Mouse (Mus musculus) forebrain, embryonic 16.5 days (tissue): ENCODE results near the gene Clip1. TPM values are rescaled to one million over a fixed set of nuclear protein-coding genes. Genes with fewer than 3 reads are reported as not detected.

Experiments
- ATAC-seq: fragments of 200-750 bp; cut with Nextera tagmentation; 2 replicates; pipeline ENCODE4 v1.8.0; 2017; ENCODE audit warnings: mild to moderate bottlenecking, moderate library complexity
- H3K27ac ChIP-seq: fragments of 300-500 bp; sonication (generic); 2 replicates; pipeline ENCODE4 v1.5.1; 2014; ENCODE audit warnings: low read length, control low read depth
- H3K27me3 ChIP-seq: fragments of 300-500 bp; sonication (generic); replicated peaks from 2 replicates; pipeline ENCODE4 v1.6.1; 2014; ENCODE audit warnings: low read length; ENCODE audit not compliant: control insufficient read depth, insufficient read depth
- H3K36me3 ChIP-seq: fragments of 300-500 bp; sonication (generic); 2 replicates; pipeline ENCODE4 v1.6.1; 2014; ENCODE audit not compliant: control insufficient read depth, insufficient read depth
- H3K4me1 ChIP-seq: fragments of 300-500 bp; sonication (generic); replicated peaks from 2 replicates; pipeline ENCODE4 v1.6.1; 2014; ENCODE audit warnings: low read length; ENCODE audit not compliant: control insufficient read depth, insufficient read depth
- H3K4me2 ChIP-seq: fragments of 300-500 bp; sonication (generic); 2 replicates; pipeline ENCODE4 v1.6.1; 2014; ENCODE audit warnings: mild to moderate bottlenecking, low read length, control low read depth
- H3K4me3 ChIP-seq: fragments of 300-500 bp; sonication (generic); replicated peaks from 2 replicates; pipeline ENCODE4 v1.5.1; 2014; ENCODE audit warnings: mild to moderate bottlenecking, low read length, control low read depth
- H3K9ac ChIP-seq: fragments of 300-500 bp; sonication (generic); replicated peaks from 2 replicates; pipeline ENCODE4 v1.6.1; 2014; ENCODE audit warnings: low read depth, low read length, control low read depth
- H3K9me3 ChIP-seq: fragments of 300-500 bp; sonication (generic); 2 replicates; pipeline ENCODE4 v1.6.1; 2016; ENCODE audit warnings: low read length; ENCODE audit not compliant: control insufficient read depth
- WGBS: fragments of 180-500 bp; shearing (Covaris S2); extraction: QIAGEN DNeasy Blood & Tissue Kit; methylation state at CpG from one replicate; pipeline ENCODE4 v1.1.7; 2014; 5-methylcytosine and 5-hydroxymethylcytosine counted together
- polyA plus RNA-seq: library from polyadenylated mRNA; unstranded; fragments of >200 nt; fragmentation: Nextera tagmentation; extraction: Ambion mirVana; gene quantifications from 2 replicates; pipeline ENCODE4 v1.2.1, GENCODE M21; 2015

Gene Clip1
- polyA plus RNA-seq, 1 experiment from 2014 or later = 93.0 TPM

DNA sequence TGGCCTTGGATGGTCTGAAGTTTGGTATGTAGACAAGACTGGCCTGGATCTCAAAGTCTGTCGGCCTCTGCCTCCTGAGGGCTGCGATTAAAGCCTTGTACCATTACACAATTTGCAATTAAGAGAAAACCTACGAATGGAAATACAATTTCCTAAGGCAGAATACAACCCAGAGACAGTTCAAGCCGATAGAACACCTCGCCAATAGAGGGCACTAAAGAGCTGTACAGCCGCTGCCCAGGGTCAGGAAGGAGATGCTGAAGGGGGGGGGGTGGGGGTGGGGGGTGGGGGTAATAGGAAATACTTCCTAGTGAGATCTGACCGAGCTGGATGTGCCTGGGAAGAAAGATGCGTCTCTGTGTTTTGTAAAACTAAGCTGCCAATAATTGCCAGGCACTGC is 57.8 kb downstream of the Clip1 start:
- H3K9ac ChIP-seq = no peak overlapping the region
- H3K27ac ChIP-seq = no peak overlapping the region
- no peak overlapping the region for H3K4me2 ChIP-seq
- peaks cover 21% of the 10 kb centered on the region for H3K36me3 ChIP-seq
- no peaks in the 10 kb centered on the region for H3K9me3 ChIP-seq
- 35% methylated on average over 7 of the region's 8 CpGs for WGBS
- ATAC-seq = no peak
- no peak overlapping the region for H3K4me3 ChIP-seq
- no peaks in the 10 kb centered on the region for H3K4me1 ChIP-seq
- H3K27me3 ChIP-seq = no peaks in the 10 kb centered on the region

DNA sequence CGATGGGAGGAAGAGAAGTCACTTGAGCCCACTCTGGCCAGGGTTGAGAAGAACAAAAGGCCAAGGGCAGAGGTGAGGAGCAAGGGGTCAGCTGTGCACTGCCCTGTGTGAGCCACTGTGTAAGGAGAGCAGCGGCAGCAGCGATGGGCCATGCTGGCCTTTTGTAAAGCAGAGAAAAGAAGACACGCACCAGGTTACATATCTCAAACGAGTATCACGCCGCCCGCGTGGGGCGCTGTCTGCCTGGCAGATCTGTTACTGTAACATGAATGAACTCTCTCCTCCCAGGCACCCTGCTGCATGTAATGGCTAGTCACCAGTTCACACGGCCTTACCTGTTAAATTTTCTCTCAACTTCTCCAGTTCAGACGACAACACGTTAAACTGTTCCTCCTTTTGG is 62.0 kb downstream of the Clip1 start:
- H3K9ac ChIP-seq = no peak overlapping the region
- 81% methylated on average over 13 of the region's 13 CpGs for WGBS
- peaks cover 25% of the 10 kb centered on the region for H3K36me3 ChIP-seq
- no peaks in the 10 kb centered on the region for H3K9me3 ChIP-seq
- H3K4me3 ChIP-seq = no peak overlapping the region
- no peak overlapping the region for H3K4me2 ChIP-seq
- H3K4me1 ChIP-seq = no peaks in the 10 kb centered on the region
- ATAC-seq = no peak
- no peak overlapping the region for H3K27ac ChIP-seq
- H3K27me3 ChIP-seq = no peaks in the 10 kb centered on the region

DNA sequence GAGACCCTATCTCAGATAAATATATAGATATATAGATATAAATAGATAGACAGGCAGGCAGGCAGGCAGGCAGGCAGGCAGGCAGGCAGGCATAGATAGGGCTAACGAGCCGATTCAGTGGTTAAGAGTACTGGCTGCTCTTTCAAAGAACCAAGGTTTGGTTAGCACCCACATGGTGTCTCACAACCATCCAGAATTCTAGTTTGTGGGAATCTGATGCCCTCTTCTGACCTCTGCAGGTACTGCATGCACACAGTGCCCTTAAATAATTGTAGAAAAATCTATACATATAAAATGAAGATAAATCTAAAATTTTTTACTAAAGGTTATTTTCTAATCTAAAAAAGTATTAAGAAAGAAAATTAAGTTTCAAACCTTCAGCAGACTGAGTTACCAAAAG is 65.9 kb downstream of the Clip1 start:
- no peaks in the 10 kb centered on the region for H3K4me1 ChIP-seq
- no peaks in the 10 kb centered on the region for H3K9me3 ChIP-seq
- H3K27ac ChIP-seq = no peak overlapping the region
- H3K9ac ChIP-seq = no peak overlapping the region
- no peak overlapping the region for H3K4me2 ChIP-seq
- no peak overlapping the region for H3K4me3 ChIP-seq
- H3K27me3 ChIP-seq = no peaks in the 10 kb centered on the region
- no peak for ATAC-seq
- H3K36me3 ChIP-seq = peaks cover 40% of the 10 kb centered on the region
- 60% methylated on average over 2 of the region's 2 CpGs for WGBS

DNA sequence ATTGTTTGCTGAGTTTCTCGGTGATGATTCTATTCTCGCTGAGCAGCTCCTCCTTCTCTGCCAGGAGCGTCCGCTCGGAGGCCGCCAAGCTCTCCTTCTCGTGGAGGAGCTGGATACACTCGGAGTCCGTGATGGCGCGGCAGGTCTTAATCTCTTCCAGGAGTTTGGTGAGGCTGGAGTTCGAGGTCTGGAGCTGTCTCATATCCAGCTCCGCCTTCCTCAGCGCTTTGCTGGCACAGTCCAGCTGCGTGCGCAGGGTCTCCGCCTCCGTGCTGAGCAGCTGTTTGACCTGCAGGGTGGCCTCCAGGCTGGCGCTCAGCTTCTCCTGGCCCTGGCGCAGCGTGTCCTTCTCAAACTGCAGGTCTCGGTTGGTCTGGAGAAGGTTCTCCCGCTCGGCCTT is 70.2 kb downstream of the Clip1 start:
- H3K4me1 ChIP-seq = no peaks in the 10 kb centered on the region
- no peaks in the 10 kb centered on the region for H3K9me3 ChIP-seq
- no peak overlapping the region for H3K9ac ChIP-seq
- no peaks in the 10 kb centered on the region for H3K27me3 ChIP-seq
- H3K4me3 ChIP-seq = no peak overlapping the region
- no peak overlapping the region for H3K4me2 ChIP-seq
- WGBS = 91% methylated on average over 24 of the region's 24 CpGs
- H3K27ac ChIP-seq = no peak overlapping the region
- no peak for ATAC-seq
- H3K36me3 ChIP-seq = peaks cover 35% of the 10 kb centered on the region

DNA sequence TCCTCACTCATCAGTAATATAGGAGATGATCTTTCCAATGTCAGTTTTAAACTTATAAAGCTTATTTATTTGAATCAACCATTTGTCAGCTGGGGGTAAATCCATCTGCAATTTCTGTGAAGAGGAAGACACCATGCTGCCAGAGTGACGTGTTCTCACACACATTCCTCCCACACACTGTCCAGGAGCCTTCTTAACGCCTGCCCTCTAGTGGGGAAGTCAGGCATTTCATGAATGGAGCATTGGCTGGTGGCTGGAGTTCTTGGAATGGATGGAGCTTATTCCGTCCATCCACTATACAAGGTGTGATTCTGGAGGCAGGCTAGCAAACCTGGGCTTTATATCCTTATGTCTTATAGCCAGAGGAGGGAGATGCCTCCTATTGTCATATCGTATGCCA is 74.6 kb downstream of the Clip1 start:
- H3K4me2 ChIP-seq = no peak overlapping the region
- H3K27ac ChIP-seq = no peak overlapping the region
- peaks cover 34% of the 10 kb centered on the region for H3K36me3 ChIP-seq
- no peaks in the 10 kb centered on the region for H3K9me3 ChIP-seq
- H3K4me3 ChIP-seq = no peak overlapping the region
- no peaks in the 10 kb centered on the region for H3K4me1 ChIP-seq
- H3K9ac ChIP-seq = no peak overlapping the region
- no peaks in the 10 kb centered on the region for H3K27me3 ChIP-seq
- ATAC-seq = peak; percentile 58; the same call in 1 of the 2 replicates
- 27% methylated on average over 4 of the region's 4 CpGs for WGBS

DNA sequence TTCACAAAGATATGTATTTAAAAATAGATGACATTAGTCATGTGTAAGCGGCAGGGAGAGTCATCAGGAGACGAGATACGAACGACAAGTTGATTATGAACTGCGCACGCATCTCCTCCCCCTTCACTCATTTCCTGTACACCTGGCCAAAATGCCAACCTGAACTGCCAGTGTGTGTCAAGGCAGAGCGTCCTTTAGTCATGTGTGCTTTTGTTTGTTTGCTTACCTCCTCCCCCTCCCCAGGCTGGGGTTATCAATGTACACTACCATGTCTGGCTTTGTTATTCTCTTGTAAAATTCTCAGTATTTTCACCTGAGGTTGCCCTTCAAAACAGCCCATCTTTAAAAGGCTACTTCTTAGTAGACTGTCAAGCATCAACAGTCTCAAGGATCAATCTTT is 75.0 kb downstream of the Clip1 start:
- peaks cover 29% of the 10 kb centered on the region for H3K36me3 ChIP-seq
- no peak for ATAC-seq
- 95% methylated on average over 7 of the region's 7 CpGs for WGBS

DNA sequence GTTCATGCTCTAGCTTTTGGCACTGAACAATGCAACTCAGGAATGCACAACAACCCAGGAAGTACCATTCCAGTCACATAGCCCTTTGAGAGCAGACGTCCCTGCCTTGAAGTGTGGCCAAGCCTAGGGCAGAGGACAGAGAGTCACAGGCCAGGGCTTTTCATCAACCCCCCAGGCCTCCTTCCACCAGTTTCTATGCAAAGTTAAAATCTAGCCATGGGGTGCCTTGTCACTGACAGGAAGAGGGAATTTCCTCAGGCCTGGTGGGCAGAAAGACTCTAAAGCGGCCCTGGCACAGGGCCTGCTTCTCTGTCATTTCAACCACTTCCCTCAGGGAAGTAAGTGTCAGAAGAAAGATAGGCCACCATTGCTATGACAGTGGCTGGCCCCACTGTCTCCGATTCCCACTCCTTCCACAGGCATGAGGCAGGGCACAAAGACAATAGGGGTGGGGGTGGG is 77.2 kb downstream of the Clip1 start:
- whole genome bisulfite sequencing = 62% methylated on average over 3 of the region's 3 CpGs
- H3K4me3 ChIP-seq = no peak overlapping the region
- H3K27ac ChIP-seq = no peak overlapping the region
- no peaks in the 10 kb centered on the region for H3K4me1 ChIP-seq
- no peaks in the 10 kb centered on the region for H3K9me3 ChIP-seq
- H3K9ac ChIP-seq = no peak overlapping the region
- no peak overlapping the region for H3K4me2 ChIP-seq
- no peak for ATAC-seq
- H3K36me3 ChIP-seq = peaks cover 32% of the 10 kb centered on the region
- no peaks in the 10 kb centered on the region for H3K27me3 ChIP-seq

More for the DNA sequence above, 75.0 kb downstream of the Clip1 start:
- no peak overlapping the region for H3K27ac ChIP-seq
- H3K4me3 ChIP-seq = no peak overlapping the region
- H3K4me1 ChIP-seq = no peaks in the 10 kb centered on the region
- H3K27me3 ChIP-seq = no peaks in the 10 kb centered on the region
- no peaks in the 10 kb centered on the region for H3K9me3 ChIP-seq
- no peak overlapping the region for H3K4me2 ChIP-seq
- H3K9ac ChIP-seq = no peak overlapping the region

DNA sequence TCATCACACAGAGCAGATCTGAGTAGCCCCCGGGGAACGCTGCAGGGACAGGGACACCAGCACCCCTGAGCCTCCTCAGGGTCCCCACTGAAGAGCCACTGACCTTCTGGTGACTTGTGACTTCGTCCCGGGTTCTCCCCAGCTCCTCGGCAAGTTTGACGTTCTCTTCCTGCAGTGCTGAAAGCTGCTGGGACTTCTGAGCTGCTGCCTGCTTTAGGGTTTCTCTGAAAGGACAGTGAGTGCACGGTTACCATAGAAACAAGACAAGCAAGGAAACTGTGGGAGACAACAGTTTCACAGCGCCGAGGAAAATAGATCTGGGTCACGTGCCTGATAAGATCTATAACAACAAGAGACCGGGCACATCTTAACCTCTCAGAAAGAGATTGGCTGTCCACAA is 80.9 kb downstream of the Clip1 start:
- peak; percentile 28; the same call in 1 of the 2 replicates for ATAC-seq
- Histone ChIP-seq H3K4me1 (no peaks in the 10 kb centered on the region), H3K27me3 (no peaks in the 10 kb centered on the region), H3K27ac (no peak overlapping the region), H3K36me3 (peaks cover 25% of the 10 kb centered on the region), H3K4me2 (no peak overlapping the region), H3K9ac (no peak overlapping the region), H3K4me3 (no peak overlapping the region), H3K9me3 (no peaks in the 10 kb centered on the region)
- WGBS = 49% methylated on average over 11 of the region's 11 CpGs

DNA sequence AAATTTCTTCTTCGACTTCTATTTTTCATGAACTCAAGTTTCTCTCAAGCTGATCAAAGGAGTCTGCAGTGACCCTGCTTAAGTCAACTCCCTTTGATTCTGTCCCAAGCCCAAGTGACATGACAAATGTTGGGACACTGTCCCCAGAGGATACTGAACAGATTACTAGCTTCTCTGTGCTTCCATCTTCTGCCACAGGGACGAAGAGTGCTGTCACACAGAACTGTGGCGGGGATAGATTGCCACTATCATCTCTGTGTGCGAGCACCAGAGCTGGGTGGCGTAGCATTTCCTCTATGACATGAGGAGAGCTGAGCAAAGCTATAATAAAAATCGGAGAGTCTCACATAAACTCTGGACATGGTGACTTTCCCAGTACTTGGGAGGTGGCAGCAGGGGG is 82.2 kb downstream of the Clip1 start:
- Histone ChIP-seq H3K4me3 (no peak overlapping the region), H3K4me2 (no peak overlapping the region), H3K9ac (no peak overlapping the region), H3K27me3 (no peaks in the 10 kb centered on the region), H3K36me3 (peaks cover 19% of the 10 kb centered on the region), H3K9me3 (no peaks in the 10 kb centered on the region), H3K4me1 (no peaks in the 10 kb centered on the region), H3K27ac (no peak overlapping the region)
- no peak for ATAC-seq
- WGBS = 91% methylated on average over 6 of the region's 6 CpGs

DNA sequence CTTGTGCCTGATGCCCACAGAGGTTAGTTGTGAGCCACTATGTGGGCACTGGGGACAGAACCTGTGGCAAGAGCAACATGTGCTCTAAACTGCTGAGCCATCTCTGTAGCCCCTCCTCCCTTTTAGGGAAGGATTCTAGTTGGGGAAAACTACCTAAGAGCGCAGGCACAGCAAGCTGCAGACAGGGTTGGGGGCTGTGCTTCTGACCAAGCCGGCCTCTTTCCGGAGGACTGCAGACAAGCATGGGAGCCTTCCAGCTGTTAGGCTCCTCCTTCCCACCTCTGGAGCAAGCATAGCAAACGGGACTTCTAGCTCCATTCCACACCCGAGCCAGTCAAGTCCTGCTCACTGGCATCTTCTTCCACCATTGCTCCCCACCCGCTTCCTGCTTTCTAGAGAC is 85.1 kb downstream of the Clip1 start:
- 60% methylated on average over 6 of the region's 6 CpGs for WGBS
- H3K36me3 ChIP-seq = peaks cover 13% of the 10 kb centered on the region; the same call in 1 of the 2 replicates
- no peak overlapping the region for H3K4me2 ChIP-seq
- H3K9me3 ChIP-seq = no peaks in the 10 kb centered on the region
- no peaks in the 10 kb centered on the region for H3K4me1 ChIP-seq
- no peak overlapping the region for H3K27ac ChIP-seq
- H3K9ac ChIP-seq = no peak overlapping the region
- H3K27me3 ChIP-seq = no peaks in the 10 kb centered on the region
- no peak overlapping the region for H3K4me3 ChIP-seq
- ATAC-seq = no peak
